Mouse (Mus musculus) kidney, embryonic 14.5 days (tissue): ENCODE results near the gene Fmnl3. TPM values are rescaled to one million over a fixed set of nuclear protein-coding genes. Genes with fewer than 3 reads are reported as not detected.
A peak's percentile ranks its signal among the peaks of the same experiment; 100 is the strongest.
"Not testable (repeated sequence)": the region's sequence is repeated elsewhere in the genome, so short reads cannot be mapped to it uniquely, and the experiment has no call there.

Source experiments
- ATAC-seq: fragments of 200-750 bp; cut with Nextera tagmentation; 2 replicates; pipeline ENCODE4 v1.8.0; 2017; ENCODE audit warnings: moderate number of reproducible peaks, mild to moderate bottlenecking, moderate TSS enrichment, moderate library complexity; ENCODE audit not compliant: low FRiP score, low TSS enrichment
- H3K27ac ChIP-seq: fragments of 300-500 bp; sonication (generic); 2 replicates; pipeline ENCODE4 v1.5.1; 2014; ENCODE audit warnings: low read depth, mild to moderate bottlenecking, low read length, moderate library complexity, mixed read lengths
- H3K27me3 ChIP-seq: fragments of 300-500 bp; sonication (generic); 2 replicates; pipeline ENCODE4 v1.6.1; 2014; ENCODE audit warnings: mild to moderate bottlenecking, low read length; ENCODE audit not compliant: control insufficient read depth, insufficient read depth
- H3K36me3 ChIP-seq: fragments of 300-500 bp; sonication (generic); 2 replicates; pipeline ENCODE4 v1.6.1; 2014; ENCODE audit warnings: low read length, mixed read lengths; ENCODE audit not compliant: control insufficient read depth, insufficient read depth
- H3K4me1 ChIP-seq: fragments of 300-500 bp; sonication (generic); 2 replicates; pipeline ENCODE4 v1.6.1; 2014; ENCODE audit warnings: low read length, mixed read lengths; ENCODE audit not compliant: control insufficient read depth, insufficient read depth
- H3K4me2 ChIP-seq: fragments of 300-500 bp; sonication (generic); replicated peaks from 2 replicates; pipeline ENCODE4 v1.6.1; 2014; ENCODE audit warnings: low read depth, mild to moderate bottlenecking, low read length
- H3K4me3 ChIP-seq: fragments of 300-500 bp; sonication (generic); 2 replicates; pipeline ENCODE4 v1.5.1; 2014; ENCODE audit warnings: mild to moderate bottlenecking, low read length
- H3K9ac ChIP-seq: fragments of 300-500 bp; sonication (generic); 2 replicates; pipeline ENCODE4 v1.6.1; 2014; ENCODE audit warnings: low read depth, mild to moderate bottlenecking, low read length, moderate library complexity
- H3K9me3 ChIP-seq: fragments of 300-500 bp; sonication (generic); 2 replicates; pipeline ENCODE4 v1.6.1; 2016; ENCODE audit warnings: low read length; ENCODE audit not compliant: control insufficient read depth
- WGBS: fragments of 180-500 bp; shearing (Covaris S2); extraction: QIAGEN DNeasy Blood & Tissue Kit; methylation state at CpG from one replicate; pipeline ENCODE4 v1.1.7; 2014; 5-methylcytosine and 5-hydroxymethylcytosine counted together
- polyA plus RNA-seq: library from polyadenylated mRNA; unstranded; fragments of >200 nt; fragmentation: Nextera tagmentation; extraction: Ambion mirVana; gene quantifications from 2 replicates; pipeline ENCODE4 v1.2.1, GENCODE M21; 2014

The Fmnl3 gene
- polyA plus RNA-seq, 1 experiment from 2014 or later = 27.9 TPM

DNA sequence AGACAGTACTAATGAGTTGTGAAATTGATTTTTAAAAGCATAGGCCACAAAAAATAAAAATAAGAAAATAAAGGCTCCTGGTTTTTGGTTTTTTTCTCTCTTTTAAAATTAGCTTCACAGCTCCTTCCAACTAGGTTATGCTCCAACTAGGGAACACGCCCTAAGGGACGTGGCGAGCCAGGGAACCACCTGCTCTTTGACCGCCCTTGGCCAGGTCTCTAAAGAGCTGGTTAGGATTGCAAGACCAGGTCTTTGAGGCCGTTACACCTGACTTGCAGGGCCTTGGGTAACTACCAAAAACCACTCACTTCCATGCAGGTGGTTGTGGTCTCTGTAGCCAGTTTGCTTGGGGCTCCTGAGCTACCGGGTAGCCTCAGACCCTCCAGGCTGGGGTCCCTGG lies 21.7 kb upstream of the Fmnl3 start:
- Histone ChIP-seq H3K4me2 (peak overlapping the region; percentile 50), H3K36me3 (no peaks in the 10 kb centered on the region), H3K9ac (peak overlapping the region; percentile 43; the same call in 1 of the 2 replicates), H3K9me3 (no peaks in the 10 kb centered on the region), H3K4me3 (peak overlapping the region; percentile 90), H3K27ac (peak overlapping the region; percentile 37; the same call in 1 of the 2 replicates), H3K4me1 (peaks cover 30% of the 10 kb centered on the region), H3K27me3 (no peaks in the 10 kb centered on the region)
- ATAC-seq = no peak
- 86% methylated on average over 6 of the region's 6 CpGs for WGBS

DNA sequence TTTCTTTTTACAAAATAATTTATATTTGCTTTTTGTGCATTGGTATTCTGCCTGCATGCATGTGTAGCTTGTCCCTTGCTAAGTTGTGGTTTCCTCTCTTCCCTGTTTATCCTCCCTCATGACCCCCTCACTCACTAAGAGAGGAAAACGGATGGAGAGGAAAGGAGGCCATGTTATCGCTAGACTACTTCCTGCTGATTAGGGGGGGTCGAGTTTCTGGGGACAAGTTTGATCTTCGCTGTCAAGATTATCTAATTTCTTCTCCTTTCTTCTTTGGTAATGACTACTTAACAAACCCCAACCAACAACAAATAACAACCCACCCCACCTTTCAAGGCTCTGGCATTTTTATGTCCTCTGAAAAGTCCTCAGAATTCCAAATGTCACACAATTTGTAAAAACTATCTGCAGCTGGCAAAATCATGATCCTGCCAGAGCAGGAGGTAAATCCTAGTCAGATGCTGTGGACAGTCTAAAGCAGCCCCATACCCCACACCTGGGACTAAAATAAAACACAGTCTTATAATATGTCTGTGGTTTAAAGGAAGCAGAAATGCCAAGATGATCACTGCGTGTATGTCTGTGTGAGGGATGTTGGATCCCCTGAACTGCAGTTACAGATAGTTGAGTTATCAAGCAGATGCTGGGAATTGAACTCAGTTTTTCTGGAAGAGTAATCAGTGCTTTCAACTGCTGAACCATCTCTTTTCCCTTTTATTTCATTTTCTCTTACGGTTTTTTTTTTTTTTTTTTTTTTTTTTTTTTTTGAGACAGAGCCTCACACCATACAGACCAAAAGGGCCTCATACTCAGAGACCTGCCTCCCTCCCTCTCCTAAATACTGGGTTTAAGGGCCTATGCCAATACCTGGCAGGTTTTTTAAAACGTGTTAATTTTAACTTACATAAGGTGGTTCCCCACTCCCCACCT lies 20.5 kb upstream of the Fmnl3 start:
- no peak for ATAC-seq
- no peak overlapping the region for H3K4me3 ChIP-seq
- no peak overlapping the region for H3K9ac ChIP-seq
- H3K36me3 ChIP-seq = no peaks in the 10 kb centered on the region
- H3K4me1 ChIP-seq = peaks cover 18% of the 10 kb centered on the region
- no peak overlapping the region for H3K27ac ChIP-seq
- H3K9me3 ChIP-seq = no peaks in the 10 kb centered on the region
- WGBS = 61% methylated on average over 7 of the region's 7 CpGs
- H3K4me2 ChIP-seq = no peak overlapping the region
- no peaks in the 10 kb centered on the region for H3K27me3 ChIP-seq

- Histone ChIP-seq H3K36me3 (no peaks in the 10 kb centered on the region), H3K4me1 (peaks cover 10% of the 10 kb centered on the region; the same call in 1 of the 2 replicates), H3K27me3 (no peaks in the 10 kb centered on the region), H3K4me2 (no peak overlapping the region), H3K4me3 (no peak overlapping the region), H3K27ac (no peak overlapping the region), H3K9ac (no peak overlapping the region), H3K9me3 (no peaks in the 10 kb centered on the region)
- WGBS = 82% methylated on average over 4 of the region's 4 CpGs
- ATAC-seq = no peak
These were observed 17.7 kb upstream of the Fmnl3 start for GRCm38 (mm10) chr15:99387976-99388375.

DNA sequence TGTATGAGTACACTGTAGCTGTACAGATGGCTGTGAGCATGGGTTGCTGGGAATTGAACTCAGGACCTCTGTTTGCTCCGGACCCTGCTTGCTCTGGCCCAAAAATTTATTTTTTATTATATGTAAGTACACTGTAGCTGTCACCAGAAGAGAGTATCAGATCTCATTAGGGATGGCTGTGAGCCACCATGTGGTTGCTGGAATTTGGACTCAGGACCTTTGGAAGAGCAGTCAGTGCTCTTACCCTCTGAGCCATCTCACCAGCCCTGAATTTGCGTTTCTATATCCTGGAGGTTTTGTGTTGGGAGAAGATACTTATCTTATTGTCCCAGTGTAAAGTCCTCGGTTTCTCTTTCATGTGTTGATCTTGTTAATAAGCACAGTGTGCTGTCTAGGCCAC lies 16.5 kb upstream of the Fmnl3 start:
- no peak for ATAC-seq
- 0 out of 2 replicates have a peak, but pooled peaks cover 5% of the 10 kb centered on the region for H3K4me1 ChIP-seq
- H3K4me2 ChIP-seq = no peak overlapping the region
- H3K9me3 ChIP-seq = no peaks in the 10 kb centered on the region
- H3K4me3 ChIP-seq = no peak overlapping the region
- no peaks in the 10 kb centered on the region for H3K27me3 ChIP-seq
- no peaks in the 10 kb centered on the region for H3K36me3 ChIP-seq
- no peak overlapping the region for H3K27ac ChIP-seq
- 77% methylated on average over 3 of the region's 3 CpGs for WGBS
- H3K9ac ChIP-seq = no peak overlapping the region

GRCm38 (mm10) chr15:99386110-99386509 lies 15.8 kb upstream of the Fmnl3 start:
- not testable (repeated sequence) for H3K4me3 ChIP-seq, ATAC-seq, H3K4me2 ChIP-seq, H3K27me3 ChIP-seq, H3K9ac ChIP-seq, H3K9me3 ChIP-seq, H3K27ac ChIP-seq, H3K4me1 ChIP-seq, H3K36me3 ChIP-seq
- 70% methylated on average over 3 of the region's 3 CpGs for WGBS

GRCm38 (mm10) chr15:99384071-99384470 lies 13.8 kb upstream of the Fmnl3 start:
- ATAC-seq = no peak
- Histone ChIP-seq H3K4me2 (no peak overlapping the region), H3K27me3 (no peaks in the 10 kb centered on the region), H3K9ac (no peak overlapping the region), H3K27ac (peak overlapping the region; percentile 42; the same call in 1 of the 2 replicates), H3K9me3 (no peaks in the 10 kb centered on the region), H3K4me3 (no peak overlapping the region), H3K4me1 (0 out of 2 replicates have a peak, but pooled peaks cover 5% of the 10 kb centered on the region), H3K36me3 (no peaks in the 10 kb centered on the region)
- WGBS = 29% methylated on average over 6 of the region's 6 CpGs

GRCm38 (mm10) chr15:99382893-99383292 lies 12.6 kb upstream of the Fmnl3 start:
- H3K27ac ChIP-seq = no peak overlapping the region
- no peaks in the 10 kb centered on the region for H3K36me3 ChIP-seq
- H3K9ac ChIP-seq = no peak overlapping the region
- H3K4me2 ChIP-seq = no peak overlapping the region
- no peaks in the 10 kb centered on the region for H3K9me3 ChIP-seq
- H3K27me3 ChIP-seq = no peaks in the 10 kb centered on the region
- H3K4me1 ChIP-seq = 0 out of 2 replicates have a peak, but pooled peaks cover 5% of the 10 kb centered on the region
- H3K4me3 ChIP-seq = no peak overlapping the region
- no peak for ATAC-seq

DNA sequence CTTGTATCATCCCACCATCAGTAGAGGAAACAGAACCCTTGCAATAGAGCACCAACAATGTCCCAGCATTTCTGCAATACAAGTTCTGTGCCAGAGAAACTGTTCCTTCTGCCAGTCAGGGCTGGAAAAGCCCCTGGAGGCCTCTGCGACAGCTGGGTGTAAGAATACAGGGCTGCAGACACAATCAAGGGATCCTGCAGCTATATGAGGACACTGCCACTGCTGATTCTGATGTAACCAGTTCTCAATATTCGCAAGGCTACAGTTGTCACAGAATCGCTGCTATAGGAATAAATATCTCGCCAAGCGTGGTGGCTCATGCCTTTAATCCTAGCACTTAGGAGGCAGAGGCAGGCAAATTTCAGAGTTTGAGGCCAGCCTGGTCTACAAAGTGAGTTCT lies 6.0 kb upstream of the Fmnl3 start:
- Histone ChIP-seq H3K4me2 (no peak overlapping the region), H3K9me3 (no peaks in the 10 kb centered on the region), H3K4me3 (no peak overlapping the region), H3K27ac (no peak overlapping the region), H3K9ac (no peak overlapping the region), H3K4me1 (0 out of 2 replicates have a peak, but pooled peaks cover 6% of the 10 kb centered on the region), H3K27me3 (no peaks in the 10 kb centered on the region), H3K36me3 (no peaks in the 10 kb centered on the region)
- no peak for ATAC-seq
- 87% methylated on average over 5 of the region's 5 CpGs for WGBS

DNA sequence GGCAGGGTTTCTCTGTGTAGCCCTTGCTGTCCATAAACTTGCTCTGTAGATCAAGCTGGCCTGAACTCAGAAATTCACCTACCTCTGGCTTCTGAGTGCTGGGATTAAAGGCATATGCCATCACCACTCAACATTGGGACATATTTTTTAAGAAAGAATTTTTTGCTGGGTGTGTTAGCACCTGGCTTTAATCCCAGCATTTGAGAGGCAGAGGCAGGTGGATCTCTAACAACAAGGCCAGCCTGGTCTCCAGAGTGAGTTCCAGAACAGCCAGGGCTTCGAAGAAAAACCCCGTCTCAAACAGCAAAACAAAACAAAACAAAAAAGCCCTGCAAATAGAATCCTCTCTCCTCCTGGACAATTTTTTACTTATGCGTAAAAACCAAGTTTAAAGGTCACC lies 5.3 kb upstream of the Fmnl3 start:
- Histone ChIP-seq H3K36me3 (no peaks in the 10 kb centered on the region), H3K27me3 (no peaks in the 10 kb centered on the region), H3K4me1 (0 out of 2 replicates have a peak, but pooled peaks cover 6% of the 10 kb centered on the region), H3K9ac (no peak overlapping the region), H3K9me3 (no peaks in the 10 kb centered on the region), H3K4me3 (no peak overlapping the region), H3K27ac (no peak overlapping the region), H3K4me2 (no peak overlapping the region)
- 88% methylated on average over 3 of the region's 3 CpGs for WGBS
- no peak for ATAC-seq
